In genomic region chr16:55468833-55469458, GRCm38 (mm10) we compare ENCODE assay signal across 7 mouse cellular contexts.
DNase-seq lines count a peak whose midpoint lies in the region; ATAC-seq lines count a peak whose summit lies in the region.

No protein-coding gene starts in this region.

- no peaks in the 10 kb centered on the region for H3K9me3 ChIP-seq in intestine, embryonic 16.5 days (ENCODE audit: control insufficient read depth, low read length)
- H3K9me3 ChIP-seq in midbrain, embryonic 12.5 days, result no peaks in the 10 kb centered on the region

- no peak overlapping the region for H3K9ac ChIP-seq in intestine, embryonic 16.5 days (ENCODE audit: low read depth, low read length)
- no peak overlapping the region for H3K9ac ChIP-seq in midbrain, embryonic 12.5 days (replicated peaks)

- intact Hi-C loops in left cerebral cortex, postnatal 10 days (cut with DNase I), result loop anchor here (5.0 to 10.0 kb wide), 3 partner anchors 317 to 757 kb away; no protein-coding TSS in a partner anchor

- no peaks in the 10 kb centered on the region for H3K36me3 ChIP-seq in intestine, embryonic 16.5 days (ENCODE audit: control insufficient read depth, insufficient read depth, low read length)
- no peaks in the 10 kb centered on the region for H3K36me3 ChIP-seq in midbrain, embryonic 12.5 days

- no peak overlapping the region for H3K4me2 ChIP-seq in intestine, embryonic 16.5 days (ENCODE audit: low read depth, low read length)
- H3K4me2 ChIP-seq in midbrain, embryonic 12.5 days (replicated peaks), result no peak overlapping the region

- ATAC-seq in intestine, embryonic 16.5 days, result peak; percentile 83
- peak; percentile 82 for ATAC-seq in midbrain, embryonic 12.5 days (ENCODE audit: low FRiP score, low read depth)

- no peaks in the 10 kb centered on the region for H3K27me3 ChIP-seq in intestine, embryonic 16.5 days (replicated peaks; ENCODE audit: control insufficient read depth, insufficient read depth, low read length)
- no peaks in the 10 kb centered on the region for H3K27me3 ChIP-seq in midbrain, embryonic 12.5 days

- 48% methylated on average over 9 of the region's 9 CpGs for WGBS in intestine, embryonic 16.5 days
- 53% methylated on average over 9 of the region's 9 CpGs for WGBS in midbrain, embryonic 12.5 days

- no peak overlapping the region for H3K4me3 ChIP-seq in intestine, embryonic 16.5 days (ENCODE audit: low read length)
- H3K4me3 ChIP-seq in midbrain, embryonic 12.5 days, result no peak overlapping the region

- peaks cover 3% of the 10 kb centered on the region; the same call in 1 of the 2 replicates for H3K4me1 ChIP-seq in intestine, embryonic 16.5 days (ENCODE audit: control insufficient read depth, insufficient read depth, low read length)
- H3K4me1 ChIP-seq in midbrain, embryonic 12.5 days, result no peaks in the 10 kb centered on the region

- DNase-seq in adrenal gland, adult 8-10 months, result peak; percentile 60
- peak; percentile 93 for DNase-seq in embryo, embryonic 10.5 days (ENCODE audit: low spot score)
- DNase-seq in gastrocnemius, postnatal 25 days, result peak; percentile 16
- peak; percentile 92 for DNase-seq in left cerebral cortex, postnatal 10 days (ENCODE audit: extremely low spot score in 1 of 2, low spot score in 2 of 2)
- peak; percentile 7 to 68 for DNase-seq in spleen, postnatal 10 days (ENCODE audit: low spot score in 2 of 2)

- no peak overlapping the region for H3K27ac ChIP-seq in intestine, embryonic 16.5 days (ENCODE audit: low read length)
- H3K27ac ChIP-seq in midbrain, embryonic 12.5 days (replicated peaks), result no peak overlapping the region

Comparison
In these comparisons a context has a peak if more than half of its experiments do, and no peak if none do; other contexts are left out.
1. DNase-seq: peak in every context shown above with its lines; median percentile 93 in embryo, embryonic 10.5 days; 92 in left cerebral cortex, postnatal 10 days; 60 in adrenal gland, adult 8-10 months; 38 in spleen, postnatal 10 days; 16 in gastrocnemius, postnatal 25 days.